Mouse (Mus musculus) stomach, embryonic 14.5 days (tissue): ENCODE data around the gene Ndufv2. TPM values are rescaled to one million over a fixed set of nuclear protein-coding genes. Genes with fewer than 3 reads are reported as not detected.
A peak's percentile ranks its signal among the peaks of the same experiment; 100 is the strongest.

ENCODE experiments used
- ATAC-seq: fragments of 200-750 bp; cut with Nextera tagmentation; 2 replicates; pipeline ENCODE4 v1.8.0; 2017; ENCODE audit warnings: low read depth, moderate TSS enrichment; ENCODE audit not compliant: insufficient number of reproducible peaks, insufficient read depth, low FRiP score
- H3K27ac ChIP-seq: fragments of 300-500 bp; sonication (generic); 2 replicates; pipeline ENCODE4 v1.5.1; 2014; ENCODE audit warnings: mild to moderate bottlenecking, low read length, moderate library complexity, mixed read lengths
- H3K27me3 ChIP-seq: fragments of 300-500 bp; sonication (generic); 2 replicates; pipeline ENCODE4 v1.6.1; 2014; ENCODE audit warnings: low read length, control low read depth, mixed read lengths; ENCODE audit not compliant: control insufficient read depth, insufficient read depth
- H3K36me3 ChIP-seq: fragments of 300-500 bp; sonication (generic); 2 replicates; pipeline ENCODE4 v1.6.1; 2014; ENCODE audit warnings: mild to moderate bottlenecking, control low read depth, low read length, moderate library complexity, mixed read lengths; ENCODE audit not compliant: control insufficient read depth, insufficient read depth
- H3K4me1 ChIP-seq: fragments of 300-500 bp; sonication (generic); 2 replicates; pipeline ENCODE4 v1.6.1; 2014; ENCODE audit warnings: low read length, control low read depth, mixed read lengths; ENCODE audit not compliant: control insufficient read depth, insufficient read depth
- H3K4me2 ChIP-seq: fragments of 300-500 bp; sonication (generic); replicated peaks from 2 replicates; pipeline ENCODE4 v1.6.1; 2014; ENCODE audit warnings: low read depth, low read length, control low read depth
- H3K4me3 ChIP-seq: fragments of 300-500 bp; sonication (generic); 2 replicates; pipeline ENCODE4 v1.5.1; 2014; ENCODE audit warnings: low read depth, low read length, control low read depth
- H3K9ac ChIP-seq: fragments of 300-500 bp; sonication (generic); replicated peaks from 2 replicates; pipeline ENCODE4 v1.6.1; 2014; ENCODE audit warnings: low read depth, mild to moderate bottlenecking, control low read depth, low read length, moderate library complexity, mixed read lengths
- H3K9me3 ChIP-seq: fragments of 300-500 bp; sonication (generic); 2 replicates; pipeline ENCODE4 v1.6.1; 2016; ENCODE audit warnings: low read depth, low read length, control low read depth; ENCODE audit not compliant: control insufficient read depth
- WGBS: fragments of 180-500 bp; shearing (Covaris S2); extraction: QIAGEN DNeasy Blood & Tissue Kit; methylation state at CpG from one replicate; pipeline ENCODE4 v1.1.7; 2014; 5-methylcytosine and 5-hydroxymethylcytosine counted together
- polyA plus RNA-seq: library from polyadenylated mRNA; unstranded; fragments of >200 nt; fragmentation: Nextera tagmentation; extraction: Ambion mirVana; gene quantifications from 2 replicates; pipeline ENCODE4 v1.2.1, GENCODE M21; 2014

Gene Ndufv2
- polyA plus RNA-seq, 1 experiment from 2014 or later, result 364 TPM

GRCm38 (mm10) chr17:66100566-66101379 lies 586 bp downstream of the Ndufv2 start:
- Histone ChIP-seq H3K36me3 (no peaks in the 10 kb centered on the region), H3K27ac (peak overlapping the region; percentile 90), H3K4me2 (peak overlapping the region; percentile 95), H3K4me1 (peaks cover 10% of the 10 kb centered on the region), H3K27me3 (no peaks in the 10 kb centered on the region), H3K9ac (peak overlapping the region; percentile 93), H3K4me3 (peak overlapping the region; percentile 81), H3K9me3 (no peaks in the 10 kb centered on the region)
- WGBS, result under 1% methylated on average over 41 of the region's 41 CpGs
- ATAC-seq, result no peak; the same call in 1 of the 2 replicates

GRCm38 (mm10) chr17:66092664-66093063 lies 8.7 kb downstream of the Ndufv2 start:
- H3K27me3 ChIP-seq, result no peaks in the 10 kb centered on the region
- no peak overlapping the region for H3K27ac ChIP-seq
- no peak for ATAC-seq
- H3K4me2 ChIP-seq, result no peak overlapping the region
- 70% methylated on average over 3 of the region's 3 CpGs for WGBS
- H3K9ac ChIP-seq, result no peak overlapping the region
- no peak overlapping the region for H3K4me3 ChIP-seq
- peaks cover 13% of the 10 kb centered on the region for H3K36me3 ChIP-seq
- H3K4me1 ChIP-seq, result 0 out of 2 replicates have a peak, but pooled peaks cover 8% of the 10 kb centered on the region
- no peaks in the 10 kb centered on the region for H3K9me3 ChIP-seq

GRCm38 (mm10) chr17:66092065-66092464 lies 9.3 kb downstream of the Ndufv2 start:
- no peak overlapping the region for H3K4me3 ChIP-seq
- no peak overlapping the region for H3K9ac ChIP-seq
- no peak for ATAC-seq
- 88% methylated on average over 2 of the region's 2 CpGs for WGBS
- H3K36me3 ChIP-seq, result peaks cover 16% of the 10 kb centered on the region
- H3K4me1 ChIP-seq, result 0 out of 2 replicates have a peak, but pooled peaks cover 8% of the 10 kb centered on the region
- no peak overlapping the region for H3K27ac ChIP-seq
- no peaks in the 10 kb centered on the region for H3K9me3 ChIP-seq
- no peaks in the 10 kb centered on the region for H3K27me3 ChIP-seq
- H3K4me2 ChIP-seq, result no peak overlapping the region

GRCm38 (mm10) chr17:66091392-66091791 lies 10.0 kb downstream of the Ndufv2 start:
- no peaks in the 10 kb centered on the region for H3K27me3 ChIP-seq
- no peak overlapping the region for H3K4me2 ChIP-seq
- no peaks in the 10 kb centered on the region for H3K9me3 ChIP-seq
- H3K9ac ChIP-seq, result no peak overlapping the region
- no peak overlapping the region for H3K27ac ChIP-seq
- H3K4me3 ChIP-seq, result no peak overlapping the region
- no peak for ATAC-seq
- H3K36me3 ChIP-seq, result peaks cover 17% of the 10 kb centered on the region
- 72% methylated on average over 2 of the region's 2 CpGs for WGBS
- 0 out of 2 replicates have a peak, but pooled peaks cover 8% of the 10 kb centered on the region for H3K4me1 ChIP-seq

GRCm38 (mm10) chr17:66090251-66090650 lies 11.1 kb downstream of the Ndufv2 start:
- H3K27me3 ChIP-seq, result no peaks in the 10 kb centered on the region
- H3K4me1 ChIP-seq, result 0 out of 2 replicates have a peak, but pooled peaks cover 8% of the 10 kb centered on the region
- H3K27ac ChIP-seq, result no peak overlapping the region
- H3K9ac ChIP-seq, result no peak overlapping the region
- ATAC-seq, result no peak
- H3K4me2 ChIP-seq, result no peak overlapping the region
- H3K9me3 ChIP-seq, result no peaks in the 10 kb centered on the region
- H3K36me3 ChIP-seq, result peaks cover 24% of the 10 kb centered on the region
- no peak overlapping the region for H3K4me3 ChIP-seq

- Histone ChIP-seq H3K36me3 (peaks cover 36% of the 10 kb centered on the region), H3K4me1 (no peaks in the 10 kb centered on the region), H3K9ac (no peak overlapping the region), H3K27me3 (no peaks in the 10 kb centered on the region), H3K9me3 (no peaks in the 10 kb centered on the region), H3K27ac (no peak overlapping the region), H3K4me3 (no peak overlapping the region), H3K4me2 (no peak overlapping the region)
- 85% methylated on average over 1 of the region's 1 CpGs for WGBS
- ATAC-seq, result no peak
Measured at GRCm38 (mm10) chr17:66085038-66085437, 16.3 kb downstream of the Ndufv2 start.

GRCm38 (mm10) chr17:66084486-66084885 lies 16.9 kb downstream of the Ndufv2 start:
- H3K27ac ChIP-seq, result no peak overlapping the region
- no peak overlapping the region for H3K4me2 ChIP-seq
- no peaks in the 10 kb centered on the region for H3K27me3 ChIP-seq
- H3K36me3 ChIP-seq, result peaks cover 40% of the 10 kb centered on the region
- ATAC-seq, result no peak
- no peaks in the 10 kb centered on the region for H3K9me3 ChIP-seq
- H3K4me3 ChIP-seq, result no peak overlapping the region
- 86% methylated on average over 1 of the region's 1 CpGs for WGBS
- no peaks in the 10 kb centered on the region for H3K4me1 ChIP-seq
- H3K9ac ChIP-seq, result no peak overlapping the region

- 0 out of 2 replicates have a peak, but pooled peaks cover 5% of the 10 kb centered on the region for H3K4me1 ChIP-seq
- peak overlapping the region; percentile 81; the same call in 1 of the 2 replicates for H3K27ac ChIP-seq
- WGBS, result under 1% methylated on average over 23 of the region's 23 CpGs
Measured at GRCm38 (mm10) chr17:66077437-66077850, 23.9 kb downstream of the Ndufv2 start.

More at GRCm38 (mm10) chr17:66077437-66077850, 23.9 kb downstream of the Ndufv2 start:
- no peaks in the 10 kb centered on the region for H3K27me3 ChIP-seq
- H3K4me2 ChIP-seq, result peak overlapping the region; percentile 71
- H3K9me3 ChIP-seq, result no peaks in the 10 kb centered on the region
- H3K9ac ChIP-seq, result peak overlapping the region; percentile 71
- peaks cover 23% of the 10 kb centered on the region for H3K36me3 ChIP-seq
- peak overlapping the region; percentile 79 for H3K4me3 ChIP-seq
- ATAC-seq, result peak; percentile 66; the same call in 1 of the 2 replicates
